Mouse (Mus musculus): ENCODE measurements around the gene Kctd21.

DNA sequence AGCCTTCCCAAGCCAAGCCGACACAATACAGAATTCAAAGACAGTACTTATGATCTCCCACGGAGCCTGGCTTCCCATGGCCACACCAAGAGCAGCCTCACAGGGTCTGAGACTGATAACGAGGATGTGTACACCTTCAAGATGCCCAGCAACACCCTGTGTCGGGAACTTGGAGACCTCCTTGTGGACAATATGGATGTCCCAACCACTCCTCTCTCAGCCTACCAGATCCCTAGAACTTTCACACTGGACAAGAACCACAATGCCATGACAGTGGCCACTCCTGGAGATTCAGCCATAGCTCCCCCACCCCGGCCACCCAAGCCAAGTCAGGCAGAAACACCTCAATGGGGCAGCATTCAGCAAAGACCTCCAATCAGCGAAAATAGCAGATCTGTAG is 33.2 kb upstream of the Kctd21 start:
- TF ChIP-seq POLR2A (IDR thresholded peaks at IDR 0.05; ENCODE audit: insufficient read depth, low read depth, low read length): no peak
- TF ChIP-seq CTCF (IDR thresholded peaks at IDR 0.05): no peak
- TF ChIP-seq EP300 (IDR thresholded peaks at IDR 0.05; ENCODE audit: insufficient read depth, low read depth, low read length): no peak
